Mouse (Mus musculus) spleen, adult 2 months (tissue): ENCODE results near the gene Kat2b.

Source experiments
- CTCF ChIP-seq: fragments of 200-500 bp; IDR thresholded peaks from 2 replicates; pipeline ENCODE4 v1.5.1; 2011; ENCODE audit warnings: mild to moderate bottlenecking, inconsistent platforms; ENCODE audit not compliant: insufficient read depth, insufficient read length, insufficient replicate concordance; ENCODE audit errors: extremely low read depth
- POLR2A ChIP-seq: fragments of 200-500 bp; IDR thresholded peaks from 2 replicates; pipeline ENCODE4 v1.6.1; 2011; ENCODE audit warnings: low read depth, low read length, inconsistent platforms

- TF ChIP-seq POLR2A: no peak
- TF ChIP-seq CTCF: no peak
Measured at GRCm38 (mm10) chr17:53582805-53583204, 16.1 kb downstream of the Kat2b start.
